32 mouse cellular contexts compared by ENCODE assay signal in genomic region chr13:120013962-120014361, GRCm38 (mm10). TPM values are rescaled to one million over a fixed set of nuclear protein-coding genes. Genes with fewer than 3 reads are reported as not detected.
DNase-seq lines count a peak whose midpoint lies in the region; ATAC-seq and TF ChIP-seq lines count a peak whose summit lies in the region.
"Not testable (repeated sequence)": the region's sequence is repeated elsewhere in the genome, so short reads cannot be mapped to it uniquely, and the experiment has no call there.
"Had no signal": no experiment of that assay in that cellular context is flagged by ENCODE, and none has a peak within 500 bp of the region (broad histone marks: within the 10 kb centered on the region; RNA-seq: fewer than 3 reads in every experiment).

No protein-coding gene starts in this region.

- H3K4me2 ChIP-seq in hindbrain, embryonic 12.5 days (replicated peaks); liver, embryonic 13.5 days; lung, postnatal 0 days (replicated peaks; ENCODE audit: low read depth, low read length); stomach, postnatal 0 days (replicated peaks; ENCODE audit: low read depth): not testable (repeated sequence)

- not testable (repeated sequence) for DNase-seq in liver, embryonic 13.5 days; lung, postnatal 0 days (ENCODE audit: low spot score); stomach, postnatal 0 days (ENCODE audit: low spot score)

- H3K4me1 ChIP-seq in hindbrain, embryonic 12.5 days; liver, embryonic 13.5 days (replicated peaks); lung, postnatal 0 days (ENCODE audit: insufficient read depth, low read depth, low read length); stomach, postnatal 0 days (replicated peaks; ENCODE audit: control insufficient read depth, insufficient read depth): not testable (repeated sequence)

- H3K4me3 ChIP-seq in hindbrain, embryonic 12.5 days; liver, embryonic 13.5 days (replicated peaks); lung, postnatal 0 days (ENCODE audit: low read depth, low read length); stomach, postnatal 0 days (ENCODE audit: low read depth, low read length): not testable (repeated sequence)

- H3K27me3 ChIP-seq in hindbrain, embryonic 12.5 days; liver, embryonic 13.5 days; lung, postnatal 0 days (replicated peaks; ENCODE audit: insufficient read depth, low read length); stomach, postnatal 0 days (ENCODE audit: control insufficient read depth, insufficient read depth, low read length): not testable (repeated sequence)

- TF ChIP-seq EP300 in lung, postnatal 0 days (IDR thresholded peaks at IDR 0.05); stomach, postnatal 0 days (optimal IDR thresholded peaks at IDR 0.05): not testable (repeated sequence)

- H3K9me3 ChIP-seq in hindbrain, embryonic 12.5 days (replicated peaks); liver, embryonic 13.5 days (replicated peaks); lung, postnatal 0 days (ENCODE audit: low read length); stomach, postnatal 0 days (ENCODE audit: control insufficient read depth, low read length): not testable (repeated sequence)

- H3K27ac ChIP-seq in hindbrain, embryonic 12.5 days; liver, embryonic 13.5 days; lung, postnatal 0 days (ENCODE audit: low read length); stomach, postnatal 0 days (replicated peaks): not testable (repeated sequence)

- H3K36me3 ChIP-seq in hindbrain, embryonic 12.5 days; liver, embryonic 13.5 days; lung, postnatal 0 days (ENCODE audit: insufficient read depth, low read length); stomach, postnatal 0 days (ENCODE audit: control insufficient read depth, insufficient read depth, low read length): not testable (repeated sequence)

- TF ChIP-seq CTCF in lung, postnatal 0 days (IDR thresholded peaks at IDR 0.05); stomach, postnatal 0 days (IDR thresholded peaks at IDR 0.05; ENCODE audit: low read depth): not testable (repeated sequence)

- no CpG with 5 or more reads among the region's 2 CpGs for whole genome bisulfite sequencing in hindbrain, embryonic 12.5 days
- WGBS in liver, embryonic 13.5 days (ENCODE audit: insufficient replicate concordance), result no CpG with 5 or more reads among the region's 2 CpGs
- WGBS in lung, postnatal 0 days, result no CpG with 5 or more reads among the region's 2 CpGs
- WGBS in stomach, postnatal 0 days, result no CpG with 5 or more reads among the region's 2 CpGs

- H3K9ac ChIP-seq in hindbrain, embryonic 12.5 days; liver, embryonic 13.5 days; lung, postnatal 0 days (replicated peaks; ENCODE audit: low read depth); stomach, postnatal 0 days (ENCODE audit: low read length): not testable (repeated sequence)

- peak; percentile 50 for ATAC-seq in common myeloid progenitor, adult 5-6 weeks (replicated peaks; ENCODE audit: low read depth, poor library complexity, severe bottlenecking)
- peak; percentile 26 for ATAC-seq in granulocyte monocyte progenitor cell, adult 5-6 weeks (replicated peaks; ENCODE audit: poor library complexity, severe bottlenecking)
- ATAC-seq in hindbrain, embryonic 12.5 days (ENCODE audit: low FRiP score), result 0 out of 2 replicates have a peak, but pooled peaks have one; percentile 35
- ATAC-seq in liver, embryonic 13.5 days (ENCODE audit: low read depth), result 0 out of 2 replicates have a peak, but pooled peaks have one; percentile 20
- ATAC-seq in lung, postnatal 0 days, result 0 out of 2 replicates have a peak, but pooled peaks have one; percentile 23
- ATAC-seq in megakaryocyte-erythroid progenitor cell, adult 5-6 weeks (replicated peaks; ENCODE audit: low FRiP score, low TSS enrichment, poor library complexity, severe bottlenecking), result peak; percentile 62
- ATAC-seq in monocyte, adult 5-6 weeks (replicated peaks; ENCODE audit: insufficient number of reproducible peaks, low FRiP score, low TSS enrichment, poor library complexity, severe bottlenecking), result peak; percentile 60
- peak; percentile 29; the same call in 1 of the 2 replicates for ATAC-seq in stomach, postnatal 0 days (ENCODE audit: low FRiP score, low TSS enrichment)

RNA-seq across cellular contexts. Expression of gene Gm36079, which starts 12.8 kb away (rescaled TPM):
- not detected in 2 replicates for total RNA-seq in common myeloid progenitor, adult 5-6 weeks (2017)
- total RNA-seq in granulocyte monocyte progenitor cell, adult 5-6 weeks (2014; fragmentation: Nextera tagmentation), result not detected in 2 replicates
- not detected in 2 replicates for total RNA-seq in granulocyte monocyte progenitor cell, adult 5-6 weeks (2017)
- polyA plus RNA-seq in hindbrain, embryonic 12.5 days (2016; fragmentation: Nextera tagmentation; extraction: Ambion mirVana), result not detected in 2 replicates
- not detected in 2 replicates for polyA plus RNA-seq in liver, embryonic 13.5 days (2015; fragmentation: Nextera tagmentation; extraction: Ambion mirVana)
- not detected in 2 replicates for polyA plus RNA-seq in lung, postnatal 0 days (2015; fragmentation: Nextera tagmentation; extraction: Ambion mirVana)
- not detected in 2 replicates for total RNA-seq in megakaryocyte-erythroid progenitor cell, adult 5-6 weeks (2014; fragmentation: Nextera tagmentation)
- total RNA-seq in megakaryocyte-erythroid progenitor cell, adult 5-6 weeks (2017), result not detected in 2 replicates
- total RNA-seq in monocyte, adult 5-6 weeks (2017), result 4.4 TPM in 1 of 3 replicates, not detected in the others
- not detected in 2 replicates for polyA plus RNA-seq in stomach, postnatal 0 days (2015; fragmentation: Nextera tagmentation; extraction: Ambion mirVana)
- total RNA-seq: adrenal gland, adult 2 months; adrenal gland, postnatal 14 days; adrenal gland, postnatal 4 days; CH12.LX; forebrain, postnatal 0 days; gastrocnemius, adult 2 months; gastrocnemius, postnatal 14 days; gastrocnemius, postnatal 4 days; heart, adult 18-20 months; heart, postnatal 14 days; heart, postnatal 4 days; hindbrain, postnatal 0 days; MEL had no signal
- polyA plus RNA-seq: cerebellum, adult 2 months; cortical plate, adult 2 months; embryonic facial prominence, embryonic 10.5 days; embryonic facial prominence, embryonic 13.5 days; forebrain, embryonic 11.5 days; forebrain, embryonic 14.5 days; forebrain, postnatal 0 days; frontal cortex, adult 2 months; heart, embryonic 12.5 days; heart, embryonic 15.5 days; hindbrain, embryonic 13.5 days; hindbrain, postnatal 0 days; inflammation-experienced regulatory T-cells, adult 6 months had no signal

RNA-seq across cellular contexts. Expression of gene Gm21188, which starts 38.0 kb away (rescaled TPM):
- 1.7 and 2.2 TPM in 2 replicates for total RNA-seq in common myeloid progenitor, adult 5-6 weeks (2017)
- 63.0 and 68.6 TPM in 2 replicates for total RNA-seq in granulocyte monocyte progenitor cell, adult 5-6 weeks (2014; fragmentation: Nextera tagmentation)
- 31.0 and 37.9 TPM in 2 replicates for total RNA-seq in granulocyte monocyte progenitor cell, adult 5-6 weeks (2017)
- not detected in 2 replicates for polyA plus RNA-seq in hindbrain, embryonic 12.5 days (2016; fragmentation: Nextera tagmentation; extraction: Ambion mirVana)
- 0.14 and 0.15 TPM in 2 replicates for polyA plus RNA-seq in liver, embryonic 13.5 days (2015; fragmentation: Nextera tagmentation; extraction: Ambion mirVana)
- 0.38 and 0.54 TPM in 2 replicates for polyA plus RNA-seq in lung, postnatal 0 days (2015; fragmentation: Nextera tagmentation; extraction: Ambion mirVana)
- 3.7 TPM in 1 of 2 replicates, not detected in the other for total RNA-seq in megakaryocyte-erythroid progenitor cell, adult 5-6 weeks (2014; fragmentation: Nextera tagmentation)
- total RNA-seq in megakaryocyte-erythroid progenitor cell, adult 5-6 weeks (2017), result 0.99 TPM in 1 of 2 replicates, not detected in the other
- 136 to 183 TPM (median 179 TPM) in 3 replicates for total RNA-seq in monocyte, adult 5-6 weeks (2017)
- polyA plus RNA-seq in stomach, postnatal 0 days (2015; fragmentation: Nextera tagmentation; extraction: Ambion mirVana), result not detected in 2 replicates
- total RNA-seq: adrenal gland, adult 2 months; forebrain, postnatal 0 days; heart, postnatal 4 days; hindbrain, postnatal 0 days; MEL had no signal
- polyA plus RNA-seq: adrenal gland, adult 2 months; cerebellum, adult 2 months; cortical plate, adult 2 months; embryonic facial prominence, embryonic 10.5 days; embryonic facial prominence, embryonic 13.5 days; forebrain, embryonic 11.5 days; forebrain, embryonic 14.5 days; forebrain, postnatal 0 days; heart, embryonic 12.5 days; heart, embryonic 15.5 days; hindbrain, embryonic 13.5 days had no signal

Comparison
In these comparisons a context has a peak if more than half of its experiments do, and no peak if none do; other contexts are left out.
1. RNA of gene Gm21188, which starts 38.0 kb away (total RNA-seq): 136 to 183 TPM in monocyte, adult 5-6 weeks and 31.0 to 68.6 TPM in granulocyte monocyte progenitor cell, adult 5-6 weeks; 1.7 to 2.2 TPM in common myeloid progenitor, adult 5-6 weeks and 0.99 to 3.7 TPM in megakaryocyte-erythroid progenitor cell, adult 5-6 weeks; every median in the first group is over 4 times any median in the second.
2. Peak in every context shown above with its lines, with median percentiles within 50 percentile points of each other: ATAC-seq.